Mouse (Mus musculus) bone marrow, adult 2 months (tissue): Measurements from ENCODE around the gene Rsg1.

Experiments used
- CTCF ChIP-seq: fragments of 200-500 bp; IDR thresholded peaks from 2 replicates; pipeline ENCODE4 v1.5.1; 2011; ENCODE audit warnings: low read length, control low read depth; ENCODE audit not compliant: control insufficient read depth, insufficient read depth
- POLR2A ChIP-seq: fragments of 200-500 bp; IDR thresholded peaks from 2 replicates; pipeline ENCODE4 v1.6.1; 2011; ENCODE audit warnings: low read depth, mild to moderate bottlenecking, control low read depth, low read length, borderline replicate concordance; ENCODE audit not compliant: control insufficient read depth

DNA sequence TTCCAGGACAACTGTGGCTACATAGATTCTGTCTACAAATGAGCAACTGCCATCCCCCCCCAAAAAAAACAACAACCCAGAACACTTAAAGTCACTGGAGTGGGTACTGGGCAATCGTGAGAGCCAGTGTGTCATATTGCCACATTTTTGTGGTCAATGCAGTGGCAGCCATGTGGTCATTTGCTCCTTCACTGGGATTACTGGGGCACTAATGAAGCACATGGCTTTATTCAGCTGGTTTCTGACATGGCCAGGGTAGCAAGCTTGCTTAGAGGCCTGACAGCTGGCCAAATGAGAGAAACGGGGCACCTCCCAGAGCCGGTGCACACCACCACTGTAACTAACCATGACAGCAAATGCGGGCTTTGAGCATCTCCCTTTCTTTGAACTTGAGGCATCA, 35.3 kb upstream of the Rsg1 start:
- TF ChIP-seq POLR2A (no peak), CTCF (no peak)
